Mouse (Mus musculus) E14TG2a.4 (cell line): ENCODE results near the gene Mcm8.
A peak's percentile ranks its signal among the peaks of the same experiment; 100 is the strongest.

Experiments
- H3K27me3 ChIP-seq: 2 replicates; pipeline ENCODE4 v1.6.1; 2014; ENCODE audit warnings: low read length, control low read depth; ENCODE audit not compliant: insufficient read depth
- H3K36me3 ChIP-seq: 2 replicates; pipeline ENCODE4 v1.6.1; 2014; ENCODE audit warnings: low read length, control low read depth; ENCODE audit not compliant: insufficient read depth
- H3K4me1 ChIP-seq: replicated peaks from 2 replicates; pipeline ENCODE4 v1.6.1; 2014; ENCODE audit warnings: low read depth, low read length, control low read depth
- H3K4me3 ChIP-seq: replicated peaks from 2 replicates; pipeline ENCODE4 v1.5.1; 2014; ENCODE audit warnings: mild to moderate bottlenecking, low read length
- H3K9me3 ChIP-seq: 2 replicates; pipeline ENCODE4 v1.6.1; 2014; ENCODE audit warnings: low read length, control low read depth
- CTCF ChIP-seq: conservative IDR thresholded peaks from 2 replicates; pipeline ENCODE4 v1.5.1; 2014; ENCODE audit warnings: low read length
- NANOG ChIP-seq: IDR thresholded peaks from 2 replicates; pipeline ENCODE4 v1.6.1; 2014; ENCODE audit warnings: borderline replicate concordance, low read length, mixed read lengths
- POU5F1 ChIP-seq: IDR thresholded peaks from 2 replicates; pipeline ENCODE4 v1.6.1; 2014; ENCODE audit warnings: low read length, borderline replicate concordance

Mcm8 gene

DNA sequence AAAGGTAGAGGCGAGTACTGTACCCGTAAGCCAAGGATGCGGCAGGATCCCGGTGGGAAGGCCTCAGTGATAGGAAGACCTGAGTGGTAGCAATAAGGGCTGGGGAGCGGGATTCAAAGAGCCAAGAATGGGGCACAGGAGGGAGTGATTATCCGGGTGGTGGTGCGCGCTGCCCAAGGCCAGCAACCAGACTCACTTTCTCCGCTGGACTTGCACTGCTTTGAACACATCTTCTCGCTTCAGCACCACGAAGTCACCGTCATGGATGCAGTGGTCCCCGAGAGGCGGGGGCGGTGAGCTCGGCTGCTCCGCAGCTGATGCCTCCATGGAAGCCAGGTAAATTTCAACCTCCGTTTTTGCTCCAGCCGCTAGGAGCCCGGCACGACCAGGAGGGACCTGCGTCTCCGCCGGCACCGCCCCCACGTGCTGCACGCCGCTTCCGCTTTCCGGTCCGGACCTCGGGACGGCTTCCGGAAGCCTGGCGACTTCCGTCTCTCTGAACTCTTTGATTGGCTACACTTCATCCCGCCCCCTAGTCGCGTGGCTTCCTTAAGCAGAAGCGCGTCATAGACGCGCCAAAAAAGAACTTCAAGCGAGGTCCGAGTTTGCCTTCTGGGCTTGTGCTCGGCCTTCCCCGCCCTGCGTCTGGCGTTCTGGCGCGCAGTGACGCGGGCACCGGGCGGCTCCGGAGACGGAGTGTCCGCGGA lies at the start of gene Mcm8, which contains the start of gene Trmt6:
Mcm8 (plus strand) TSS at position 534 of the 707 bp plus-strand sequence.
Trmt6 (minus strand) TSS at position 448 of the 707 bp plus-strand sequence.
- H3K36me3 ChIP-seq = peaks cover 62% of the 10 kb centered on the region
- H3K27me3 ChIP-seq = no peaks in the 10 kb centered on the region
- no peaks in the 10 kb centered on the region for H3K9me3 ChIP-seq
- H3K4me3 ChIP-seq = peak within 1 kb of the TSS; percentile 97
- TF ChIP-seq POU5F1 (no peak), CTCF (no peak), NANOG (no peak)
- H3K4me1 ChIP-seq = peaks cover 38% of the 10 kb centered on the region

DNA sequence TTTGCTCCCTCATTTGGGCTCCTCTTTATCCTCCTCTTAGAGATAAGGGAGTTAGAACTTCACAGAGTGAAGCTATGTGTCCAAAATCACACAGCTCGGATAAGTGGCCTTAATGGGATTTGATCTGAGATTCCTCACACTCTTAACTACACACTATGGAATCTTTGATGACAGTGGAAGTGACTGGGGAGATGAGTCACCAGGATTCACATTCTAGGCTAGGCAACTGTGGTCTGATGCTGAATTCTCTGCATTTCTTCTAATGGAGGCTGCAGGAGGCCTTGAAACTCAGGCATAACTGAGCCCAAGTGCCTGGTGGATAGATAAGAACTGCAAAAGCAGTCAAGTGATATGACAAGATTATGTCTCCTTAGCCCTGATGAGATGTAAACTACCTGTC lies 45.1 kb upstream of the Mcm8 start:
- TF ChIP-seq CTCF = no peak
- TF ChIP-seq POU5F1 = no peak
- TF ChIP-seq NANOG = no peak
- H3K4me1 ChIP-seq = peaks cover 8% of the 10 kb centered on the region; the same call in 1 of the 2 replicates
- H3K4me3 ChIP-seq = no peak overlapping the region
- no peaks in the 10 kb centered on the region for H3K36me3 ChIP-seq
- no peaks in the 10 kb centered on the region for H3K9me3 ChIP-seq
- H3K27me3 ChIP-seq = peaks cover 2% of the 10 kb centered on the region; the same call in 1 of the 2 replicates

DNA sequence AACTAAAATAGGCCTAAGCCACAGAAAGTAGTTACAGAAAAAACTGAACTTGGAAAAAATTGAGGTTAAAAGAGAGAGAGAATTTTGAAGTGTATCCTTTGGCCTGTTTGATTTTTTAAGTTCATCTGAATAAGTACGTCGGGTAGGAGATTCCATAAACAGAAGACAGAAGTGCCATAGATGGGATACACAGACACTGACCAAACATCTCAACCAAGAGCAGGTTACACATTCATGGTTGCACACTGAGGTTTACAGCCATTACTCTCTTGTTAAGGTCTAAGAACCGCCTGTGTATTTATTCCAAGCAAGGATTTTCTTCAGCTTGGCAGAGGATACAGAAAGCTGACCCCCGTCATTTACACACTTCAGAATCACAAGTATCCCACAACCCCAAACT lies 35.0 kb upstream of the Mcm8 start, which contains the start of gene Chgb:
Chgb (plus strand) TSS at position 301 of the 400 bp plus-strand sequence.
- H3K9me3 ChIP-seq = no peaks in the 10 kb centered on the region
- TF ChIP-seq NANOG (no peak), POU5F1 (no peak), CTCF (no peak)
- peaks cover 7% of the 10 kb centered on the region for H3K4me1 ChIP-seq
- peaks cover 15% of the 10 kb centered on the region for H3K27me3 ChIP-seq
- peak within 1 kb of the TSS; percentile 88 for H3K4me3 ChIP-seq
- no peaks in the 10 kb centered on the region for H3K36me3 ChIP-seq

DNA sequence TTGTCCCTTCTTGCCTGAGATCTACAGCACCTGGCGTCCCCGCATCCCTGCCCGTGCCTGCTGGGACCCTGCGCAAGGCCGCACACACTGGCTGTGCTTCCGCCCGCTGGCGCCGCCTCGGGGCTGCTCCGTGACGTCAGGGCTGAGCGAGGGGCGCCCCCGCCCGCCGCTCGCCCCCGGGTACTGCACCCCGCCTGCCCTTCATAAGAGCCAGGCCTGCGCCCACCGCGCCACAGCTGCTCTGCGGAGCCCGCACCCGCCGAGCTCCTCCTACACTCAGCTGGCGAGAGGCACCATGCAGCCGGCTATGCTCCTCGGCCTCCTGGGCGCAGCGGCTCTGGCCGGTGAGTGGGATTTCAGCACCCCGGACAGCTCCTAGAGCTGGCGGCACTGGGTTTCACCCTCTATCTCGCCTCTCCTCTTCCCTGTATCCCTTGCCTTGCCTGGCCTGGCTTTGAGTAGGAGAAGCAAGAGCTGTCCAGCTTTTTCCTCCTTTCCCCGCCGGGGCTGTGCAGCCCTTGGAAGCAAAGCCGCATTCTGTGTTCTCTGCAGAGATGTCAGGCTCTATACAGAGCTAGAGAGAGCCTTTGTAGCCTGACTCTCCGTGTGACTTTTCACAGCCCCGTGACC lies 34.4 kb upstream of the Mcm8 start:
- TF ChIP-seq NANOG (no peak), POU5F1 (no peak), CTCF (no peak)
- H3K9me3 ChIP-seq = no peaks in the 10 kb centered on the region

DNA sequence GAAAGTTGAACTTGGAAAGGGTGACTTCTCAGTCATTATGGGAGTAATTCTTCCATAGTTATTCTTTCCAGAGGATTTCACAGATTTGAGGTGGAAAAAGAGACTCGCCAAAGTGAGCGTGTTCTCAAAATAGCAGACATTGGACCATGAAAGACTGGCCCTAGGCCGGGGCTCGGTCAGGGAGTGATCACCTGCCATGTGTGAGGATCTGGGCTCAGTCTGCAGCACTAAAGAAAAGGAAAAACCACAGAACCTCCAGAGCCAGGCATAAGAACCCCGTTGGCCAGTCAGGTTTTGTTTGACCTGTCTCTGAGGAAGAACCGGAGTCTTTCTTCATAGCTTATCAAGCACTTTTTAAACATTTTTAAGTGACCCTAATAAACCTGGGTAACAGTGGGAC lies 31.9 kb upstream of the Mcm8 start:
- peaks cover 7% of the 10 kb centered on the region for H3K4me1 ChIP-seq
- H3K36me3 ChIP-seq = no peaks in the 10 kb centered on the region
- H3K27me3 ChIP-seq = peaks cover 17% of the 10 kb centered on the region
- no peak for TF ChIP-seq NANOG
- no peak for TF ChIP-seq POU5F1
- TF ChIP-seq CTCF = no peak
- H3K4me3 ChIP-seq = no peak overlapping the region
- H3K9me3 ChIP-seq = no peaks in the 10 kb centered on the region

More for the DNA sequence above, 34.4 kb upstream of the Mcm8 start:
- Histone ChIP-seq H3K27me3 (peaks cover 15% of the 10 kb centered on the region), H3K36me3 (no peaks in the 10 kb centered on the region), H3K4me3 (peak overlapping the region; percentile 88), H3K4me1 (peaks cover 7% of the 10 kb centered on the region)

DNA sequence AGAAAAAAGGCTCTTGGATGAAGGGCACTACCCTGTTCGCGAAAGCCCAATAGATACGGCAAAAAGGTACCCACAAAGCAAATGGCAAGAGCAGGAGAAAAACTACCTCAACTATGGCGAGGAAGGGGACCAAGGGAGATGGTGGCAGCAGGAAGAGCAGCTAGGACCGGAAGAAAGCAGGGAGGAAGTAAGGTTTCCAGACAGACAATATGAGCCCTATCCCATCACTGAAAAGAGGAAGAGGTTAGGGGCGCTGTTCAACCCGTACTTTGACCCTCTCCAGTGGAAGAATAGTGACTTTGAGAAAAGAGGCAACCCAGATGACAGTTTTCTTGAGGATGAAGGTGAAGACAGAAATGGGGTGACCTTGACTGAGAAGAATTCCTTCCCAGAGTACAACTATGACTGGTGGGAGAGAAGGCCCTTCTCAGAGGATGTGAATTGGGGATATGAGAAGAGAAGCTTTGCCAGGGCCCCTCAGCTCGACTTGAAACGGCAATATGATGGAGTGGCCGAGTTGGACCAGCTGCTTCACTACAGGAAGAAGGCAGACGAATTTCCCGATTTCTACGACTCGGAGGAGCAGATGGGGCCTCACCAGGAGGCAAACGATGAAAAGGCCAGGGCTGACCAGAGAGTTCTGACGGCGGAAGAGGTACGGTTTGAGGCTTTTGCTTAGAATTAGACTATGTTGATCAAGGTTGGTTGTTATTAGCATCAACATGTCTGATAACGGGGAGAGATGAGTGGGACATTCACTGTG lies 22.3 kb upstream of the Mcm8 start:
- H3K4me1 ChIP-seq = peaks cover 7% of the 10 kb centered on the region
- peaks cover 25% of the 10 kb centered on the region for H3K27me3 ChIP-seq
- H3K36me3 ChIP-seq = no peaks in the 10 kb centered on the region
- H3K4me3 ChIP-seq = no peak overlapping the region
- H3K9me3 ChIP-seq = no peaks in the 10 kb centered on the region
- no peak for TF ChIP-seq NANOG

DNA sequence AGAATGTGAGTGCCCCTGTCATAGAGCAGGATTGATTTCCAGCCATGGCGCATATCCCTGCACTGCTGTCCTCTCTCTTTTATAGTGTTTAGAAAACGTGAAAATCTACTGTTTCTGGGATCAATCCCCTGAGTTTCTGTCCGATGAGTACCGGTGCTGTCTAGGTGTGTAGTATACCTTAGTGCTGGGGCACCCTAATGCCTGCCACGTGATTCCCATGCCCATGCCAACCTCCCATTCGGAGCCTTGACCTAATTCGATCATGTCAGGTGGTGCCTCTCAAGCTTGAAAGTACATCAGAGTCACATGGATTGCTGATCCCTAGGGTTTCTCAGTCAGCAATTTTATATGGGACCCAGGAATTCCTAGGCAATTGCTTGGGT lies 21.7 kb upstream of the Mcm8 start:
- TF ChIP-seq POU5F1 (no peak), CTCF (no peak), NANOG (no peak)
- Histone ChIP-seq H3K4me1 (peaks cover 7% of the 10 kb centered on the region), H3K36me3 (no peaks in the 10 kb centered on the region), H3K9me3 (no peaks in the 10 kb centered on the region), H3K4me3 (no peak overlapping the region), H3K27me3 (peaks cover 25% of the 10 kb centered on the region)

DNA sequence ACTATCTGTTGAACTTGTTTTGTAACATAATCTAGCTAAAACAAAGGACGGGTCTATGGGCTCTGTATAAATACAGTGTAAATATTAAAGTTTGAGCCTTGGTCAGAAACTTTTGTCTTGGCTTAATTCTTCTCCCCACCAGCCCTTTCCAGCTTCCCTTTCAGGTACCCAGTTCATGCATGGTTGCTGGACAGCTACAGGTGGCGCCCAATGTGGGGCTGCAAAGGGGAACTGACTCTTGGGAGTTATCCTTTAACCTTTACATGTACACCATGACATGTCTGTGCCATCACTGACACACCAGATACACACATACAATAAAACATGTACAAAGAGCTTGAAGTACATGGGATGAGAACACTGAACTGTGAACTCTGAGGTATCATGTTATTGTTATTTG lies 13.0 kb upstream of the Mcm8 start:
- Histone ChIP-seq H3K4me1 (peaks cover 1% of the 10 kb centered on the region; the same call in 1 of the 2 replicates), H3K27me3 (no peaks in the 10 kb centered on the region), H3K36me3 (peaks cover 61% of the 10 kb centered on the region), H3K9me3 (peaks cover 37% of the 10 kb centered on the region), H3K4me3 (no peak overlapping the region)
- TF ChIP-seq NANOG (no peak), POU5F1 (no peak), CTCF (no peak)
